Mouse (Mus musculus): ENCODE data around the gene Prlh. TPM values are rescaled to one million over a fixed set of nuclear protein-coding genes. Genes with fewer than 3 reads are reported as not detected.
A peak's percentile ranks its signal among the peaks of the same experiment; 100 is the strongest.

Gene Prlh
- total and polyA plus RNA-seq, 2 experiments from 2014 or later = not detected

- ATAC-seq = no peak
- Histone ChIP-seq H3K9ac (no peak overlapping the region), H3K4me1 (ENCODE audit: insufficient read depth) (no peaks in the 10 kb centered on the region; the same call in 1 of the 2 replicates), H3K4me2 (ENCODE audit: low read depth) (no peak overlapping the region), H3K4me3 (ENCODE audit: low read depth, low read length) (no peak overlapping the region), H3K36me3 (ENCODE audit: insufficient read depth) (no peaks in the 10 kb centered on the region), H3K9me3 (ENCODE audit: low read length) (no peaks in the 10 kb centered on the region), H3K27ac (ENCODE audit: low read depth, low read length) (no peak overlapping the region), H3K27me3 (ENCODE audit: insufficient read depth, low read length) (no peaks in the 10 kb centered on the region)
- no peak for DNase-seq
- TF ChIP-seq CTCF (IDR thresholded peaks at IDR 0.05; ENCODE audit: low read depth) = no peak
- 79% methylated on average over 9 of the region's 9 CpGs for WGBS
Observed at GRCm38 (mm10) chr1:90949309-90949708, 3.6 kb upstream of the Prlh start.

- WGBS = 86% methylated on average over 7 of the region's 7 CpGs
- H3K27ac ChIP-seq (ENCODE audit: low read depth, low read length) = no peak overlapping the region
- H3K4me2 ChIP-seq (ENCODE audit: low read depth) = no peak overlapping the region
- H3K4me3 ChIP-seq (ENCODE audit: low read depth, low read length) = no peak overlapping the region
- TF ChIP-seq CTCF (IDR thresholded peaks at IDR 0.05; ENCODE audit: low read depth) = no peak
- no peak overlapping the region for H3K9ac ChIP-seq
- DNase-seq = no peak
- no peak for ATAC-seq
- no peaks in the 10 kb centered on the region for H3K36me3 ChIP-seq (ENCODE audit: insufficient read depth)
- no peaks in the 10 kb centered on the region; the same call in 1 of the 2 replicates for H3K4me1 ChIP-seq (ENCODE audit: insufficient read depth)
- no peaks in the 10 kb centered on the region for H3K9me3 ChIP-seq (ENCODE audit: low read length)
- H3K27me3 ChIP-seq (ENCODE audit: insufficient read depth, low read length) = no peaks in the 10 kb centered on the region
Observed at GRCm38 (mm10) chr1:90951670-90952069, 1.2 kb upstream of the Prlh start.

- ATAC-seq = peak; percentile 22
- 54% methylated on average over 11 of the region's 11 CpGs for WGBS
Observed at GRCm38 (mm10) chr1:90953688-90954087, 780 bp downstream of the Prlh start.

GRCm38 (mm10) chr1:90956245-90957096 is 3.6 kb downstream of the Prlh start:
- Histone ChIP-seq H3K27ac (ENCODE audit: low read depth, low read length) (no peak overlapping the region), H3K4me3 (ENCODE audit: low read depth, low read length) (no peak overlapping the region), H3K9ac (no peak overlapping the region), H3K4me1 (ENCODE audit: insufficient read depth) (no peaks in the 10 kb centered on the region; the same call in 1 of the 2 replicates), H3K4me2 (ENCODE audit: low read depth) (no peak overlapping the region), H3K27me3 (ENCODE audit: insufficient read depth, low read length) (peaks cover 4% of the 10 kb centered on the region), H3K36me3 (ENCODE audit: insufficient read depth) (no peaks in the 10 kb centered on the region), H3K9me3 (ENCODE audit: low read length) (no peaks in the 10 kb centered on the region)
- 37% methylated on average over 7 of the region's 7 CpGs for WGBS
- ATAC-seq (peak; percentile 93), DNase-seq (peak; percentile 89)
- peak; percentile 93 for TF ChIP-seq CTCF (IDR thresholded peaks at IDR 0.05; ENCODE audit: low read depth)

More at GRCm38 (mm10) chr1:90953688-90954087, 780 bp downstream of the Prlh start:
- Histone ChIP-seq H3K9me3 (ENCODE audit: low read length) (no peaks in the 10 kb centered on the region), H3K4me1 (ENCODE audit: insufficient read depth) (no peaks in the 10 kb centered on the region; the same call in 1 of the 2 replicates), H3K4me3 (ENCODE audit: low read depth, low read length) (no peak overlapping the region), H3K27ac (ENCODE audit: low read depth, low read length) (no peak overlapping the region), H3K4me2 (ENCODE audit: low read depth) (no peak overlapping the region), H3K9ac (no peak overlapping the region), H3K36me3 (ENCODE audit: insufficient read depth) (no peaks in the 10 kb centered on the region), H3K27me3 (ENCODE audit: insufficient read depth, low read length) (peaks cover 4% of the 10 kb centered on the region)
- DNase-seq = peak; percentile 19
- TF ChIP-seq CTCF (IDR thresholded peaks at IDR 0.05; ENCODE audit: low read depth) = no peak

- Histone ChIP-seq H3K27ac (ENCODE audit: low read depth, low read length) (no peak overlapping the region), H3K4me2 (ENCODE audit: low read depth) (no peak overlapping the region), H3K4me1 (ENCODE audit: insufficient read depth) (no peaks in the 10 kb centered on the region), H3K9me3 (ENCODE audit: low read length) (no peaks in the 10 kb centered on the region), H3K4me3 (ENCODE audit: low read depth, low read length) (no peak overlapping the region), H3K9ac (no peak overlapping the region), H3K27me3 (ENCODE audit: insufficient read depth, low read length) (peaks cover 4% of the 10 kb centered on the region), H3K36me3 (ENCODE audit: insufficient read depth) (no peaks in the 10 kb centered on the region)
- ATAC-seq (no peak), DNase-seq (no peak)
- TF ChIP-seq CTCF (IDR thresholded peaks at IDR 0.05; ENCODE audit: low read depth) = no peak
- WGBS = 55% methylated on average over 4 of the region's 4 CpGs
Observed at GRCm38 (mm10) chr1:90962526-90962925, 9.6 kb downstream of the Prlh start.

- no peaks in the 10 kb centered on the region for H3K4me1 ChIP-seq (ENCODE audit: insufficient read depth)
- no peaks in the 10 kb centered on the region for H3K9me3 ChIP-seq (ENCODE audit: low read length)
- peaks cover under 1% of the 10 kb centered on the region for H3K27me3 ChIP-seq (ENCODE audit: insufficient read depth, low read length)
- 21% methylated on average over 3 of the region's 3 CpGs for WGBS
- H3K36me3 ChIP-seq (ENCODE audit: insufficient read depth) = no peaks in the 10 kb centered on the region
- no peak overlapping the region for H3K4me2 ChIP-seq (ENCODE audit: low read depth)
- peak; percentile 18 for DNase-seq
- H3K9ac ChIP-seq = no peak overlapping the region
- no peak for TF ChIP-seq CTCF (IDR thresholded peaks at IDR 0.05; ENCODE audit: low read depth)
- ATAC-seq = peak; percentile 30; the same call in 1 of the 2 replicates
- no peak overlapping the region for H3K4me3 ChIP-seq (ENCODE audit: low read depth, low read length)
- no peak overlapping the region for H3K27ac ChIP-seq (ENCODE audit: low read depth, low read length)
Observed at GRCm38 (mm10) chr1:90962994-90963393, 10.1 kb downstream of the Prlh start.

GRCm38 (mm10) chr1:90967583-90967982 is 14.7 kb downstream of the Prlh start:
- H3K9me3 ChIP-seq (ENCODE audit: low read length) = no peaks in the 10 kb centered on the region
- no peak overlapping the region for H3K4me2 ChIP-seq (ENCODE audit: low read depth)
- DNase-seq = peak; percentile 59
- no peak overlapping the region for H3K4me3 ChIP-seq (ENCODE audit: low read depth, low read length)
- no peak for TF ChIP-seq CTCF (IDR thresholded peaks at IDR 0.05; ENCODE audit: low read depth)
- no peak overlapping the region for H3K27ac ChIP-seq (ENCODE audit: low read depth, low read length)
- H3K36me3 ChIP-seq (ENCODE audit: insufficient read depth) = no peaks in the 10 kb centered on the region
- ATAC-seq = peak; percentile 83
- H3K4me1 ChIP-seq (ENCODE audit: insufficient read depth) = no peaks in the 10 kb centered on the region
- 0 out of 2 replicates have a peak, but pooled peaks cover under 1% of the 10 kb centered on the region for H3K27me3 ChIP-seq (ENCODE audit: insufficient read depth, low read length)
- no peak overlapping the region for H3K9ac ChIP-seq
- WGBS = 33% methylated on average over 7 of the region's 7 CpGs
